Mouse (Mus musculus) forebrain, embryonic 16.5 days (tissue): ENCODE data around the gene Pald1. TPM values are rescaled to one million over a fixed set of nuclear protein-coding genes. Genes with fewer than 3 reads are reported as not detected.
A peak's percentile ranks its signal among the peaks of the same experiment; 100 is the strongest.

Source experiments
- ATAC-seq: fragments of 200-750 bp; cut with Nextera tagmentation; 2 replicates; pipeline ENCODE4 v1.8.0; 2017; ENCODE audit warnings: mild to moderate bottlenecking, moderate library complexity
- H3K27ac ChIP-seq: fragments of 300-500 bp; sonication (generic); 2 replicates; pipeline ENCODE4 v1.5.1; 2014; ENCODE audit warnings: low read length, control low read depth
- H3K27me3 ChIP-seq: fragments of 300-500 bp; sonication (generic); replicated peaks from 2 replicates; pipeline ENCODE4 v1.6.1; 2014; ENCODE audit warnings: low read length; ENCODE audit not compliant: control insufficient read depth, insufficient read depth
- H3K36me3 ChIP-seq: fragments of 300-500 bp; sonication (generic); 2 replicates; pipeline ENCODE4 v1.6.1; 2014; ENCODE audit not compliant: control insufficient read depth, insufficient read depth
- H3K4me1 ChIP-seq: fragments of 300-500 bp; sonication (generic); replicated peaks from 2 replicates; pipeline ENCODE4 v1.6.1; 2014; ENCODE audit warnings: low read length; ENCODE audit not compliant: control insufficient read depth, insufficient read depth
- H3K4me2 ChIP-seq: fragments of 300-500 bp; sonication (generic); 2 replicates; pipeline ENCODE4 v1.6.1; 2014; ENCODE audit warnings: mild to moderate bottlenecking, low read length, control low read depth
- H3K4me3 ChIP-seq: fragments of 300-500 bp; sonication (generic); replicated peaks from 2 replicates; pipeline ENCODE4 v1.5.1; 2014; ENCODE audit warnings: mild to moderate bottlenecking, low read length, control low read depth
- H3K9ac ChIP-seq: fragments of 300-500 bp; sonication (generic); replicated peaks from 2 replicates; pipeline ENCODE4 v1.6.1; 2014; ENCODE audit warnings: low read depth, low read length, control low read depth
- H3K9me3 ChIP-seq: fragments of 300-500 bp; sonication (generic); 2 replicates; pipeline ENCODE4 v1.6.1; 2016; ENCODE audit warnings: low read length; ENCODE audit not compliant: control insufficient read depth
- WGBS: fragments of 180-500 bp; shearing (Covaris S2); extraction: QIAGEN DNeasy Blood & Tissue Kit; methylation state at CpG from one replicate; pipeline ENCODE4 v1.1.7; 2014; 5-methylcytosine and 5-hydroxymethylcytosine counted together
- polyA plus RNA-seq: library from polyadenylated mRNA; unstranded; fragments of >200 nt; fragmentation: Nextera tagmentation; extraction: Ambion mirVana; gene quantifications from 2 replicates; pipeline ENCODE4 v1.2.1, GENCODE M21; 2015

Gene Pald1
- polyA plus RNA-seq, 1 experiment from 2014 or later, result 17.1 TPM

DNA sequence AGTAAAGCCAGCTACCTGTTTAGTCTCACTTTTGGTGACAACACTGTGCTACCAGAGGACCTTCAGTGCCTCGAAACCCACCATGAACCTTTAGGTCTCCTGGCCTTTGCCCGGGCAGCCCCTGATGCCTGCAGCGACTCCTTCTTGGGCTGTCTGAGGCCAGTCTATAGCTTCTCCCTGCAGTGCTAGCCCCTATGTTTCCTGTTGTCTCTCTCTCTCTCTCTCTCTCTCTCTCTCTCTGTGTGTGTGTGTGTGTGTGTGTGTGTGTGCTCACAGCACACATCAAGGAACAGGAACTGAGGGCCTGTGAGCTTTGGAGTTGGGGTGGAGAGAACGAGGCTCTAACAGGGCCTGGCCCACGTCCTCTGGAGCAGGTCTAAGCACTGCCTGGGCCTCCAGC is 46.7 kb downstream of the Pald1 start:
- Histone ChIP-seq H3K4me3 (no peak overlapping the region), H3K9ac (no peak overlapping the region), H3K4me1 (peaks cover under 1% of the 10 kb centered on the region), H3K9me3 (no peaks in the 10 kb centered on the region), H3K4me2 (no peak overlapping the region), H3K27me3 (no peaks in the 10 kb centered on the region), H3K36me3 (peaks cover 3% of the 10 kb centered on the region; the same call in 1 of the 2 replicates), H3K27ac (no peak overlapping the region)
- 78% methylated on average over 5 of the region's 5 CpGs for WGBS
- ATAC-seq, result no peak

DNA sequence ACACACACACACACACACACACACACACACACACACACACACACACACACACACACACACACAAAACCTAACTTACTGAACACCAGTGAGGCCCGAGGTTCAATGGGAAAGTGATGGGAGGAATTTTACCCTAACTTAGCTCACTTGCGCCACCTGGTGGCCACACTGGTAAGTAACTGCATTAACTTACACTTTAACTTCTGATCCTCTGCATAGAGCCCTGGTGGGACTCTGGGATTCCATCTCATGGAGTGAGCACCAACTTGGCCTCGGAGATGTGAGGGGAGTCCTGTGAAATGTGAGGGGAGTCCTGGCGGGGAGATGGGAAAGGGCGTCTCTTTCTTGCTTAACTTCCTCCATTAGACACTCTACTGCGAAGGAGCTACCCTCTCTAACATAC is 47.2 kb downstream of the Pald1 start:
- H3K9ac ChIP-seq, result no peak overlapping the region
- no peak overlapping the region for H3K27ac ChIP-seq
- no peaks in the 10 kb centered on the region for H3K9me3 ChIP-seq
- no peak overlapping the region for H3K4me2 ChIP-seq
- ATAC-seq, result peak; percentile 52
- H3K27me3 ChIP-seq, result no peaks in the 10 kb centered on the region
- H3K36me3 ChIP-seq, result peaks cover 3% of the 10 kb centered on the region; the same call in 1 of the 2 replicates
- H3K4me1 ChIP-seq, result peaks cover 5% of the 10 kb centered on the region
- no peak overlapping the region for H3K4me3 ChIP-seq
- 23% methylated on average over 6 of the region's 6 CpGs for WGBS

DNA sequence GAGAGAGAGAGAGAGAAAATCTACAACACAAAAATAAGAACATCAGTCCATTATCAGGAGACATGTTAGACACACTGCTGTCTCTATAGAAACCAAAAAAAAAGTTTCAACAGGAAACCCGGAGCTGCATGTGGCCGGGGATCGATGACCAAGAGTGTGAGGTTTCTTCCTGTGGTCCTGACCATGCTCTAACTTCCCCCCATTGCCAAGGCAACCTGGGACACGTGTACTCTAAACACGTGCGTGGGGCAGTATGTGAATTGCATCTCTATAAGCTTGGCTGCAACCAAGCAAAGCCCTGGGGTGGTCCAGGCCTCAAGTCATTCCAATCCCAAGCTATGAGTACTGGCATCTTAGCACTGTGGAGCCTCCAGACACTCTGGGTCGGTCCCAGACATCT is 48.8 kb downstream of the Pald1 start:
- ATAC-seq, result no peak
- Histone ChIP-seq H3K9me3 (no peaks in the 10 kb centered on the region), H3K36me3 (peaks cover 3% of the 10 kb centered on the region; the same call in 1 of the 2 replicates), H3K4me3 (no peak overlapping the region), H3K4me1 (peaks cover 11% of the 10 kb centered on the region), H3K27ac (no peak overlapping the region), H3K27me3 (no peaks in the 10 kb centered on the region), H3K4me2 (no peak overlapping the region), H3K9ac (no peak overlapping the region)
- 75% methylated on average over 7 of the region's 7 CpGs for WGBS

GRCm38 (mm10) chr10:61331046-61331445 is 52.3 kb downstream of the Pald1 start:
- Histone ChIP-seq H3K27me3 (no peaks in the 10 kb centered on the region), H3K36me3 (peaks cover 3% of the 10 kb centered on the region; the same call in 1 of the 2 replicates), H3K9me3 (no peaks in the 10 kb centered on the region), H3K4me1 (peaks cover 11% of the 10 kb centered on the region), H3K9ac (no peak overlapping the region), H3K27ac (peak overlapping the region; percentile 28; the same call in 1 of the 2 replicates), H3K4me3 (no peak overlapping the region), H3K4me2 (no peak overlapping the region)
- WGBS, result 50% methylated on average over 5 of the region's 5 CpGs
- peak; percentile 86 for ATAC-seq

DNA sequence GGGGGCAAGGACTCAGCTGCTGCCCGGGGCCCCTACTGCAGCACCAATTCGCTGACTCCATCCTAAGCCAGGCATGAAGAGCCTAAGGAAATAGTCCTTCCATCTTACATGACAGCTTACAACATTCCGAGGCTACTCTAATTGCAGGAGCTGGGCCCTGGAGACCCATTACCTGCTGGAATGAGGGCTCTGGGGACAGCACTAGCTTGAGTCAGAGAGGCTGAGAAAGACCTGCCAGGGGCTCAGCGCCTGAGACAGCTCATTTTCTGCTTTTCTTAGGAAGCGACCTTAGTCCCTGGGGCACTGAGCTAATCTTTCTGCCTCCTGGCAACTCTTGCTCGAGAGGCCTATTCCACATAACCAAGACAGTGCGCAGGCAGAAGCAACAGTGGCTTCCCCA is 54.4 kb downstream of the Pald1 start:
- Histone ChIP-seq H3K4me3 (no peak overlapping the region), H3K27me3 (no peaks in the 10 kb centered on the region), H3K4me1 (peaks cover 11% of the 10 kb centered on the region), H3K27ac (no peak overlapping the region), H3K4me2 (no peak overlapping the region), H3K9ac (no peak overlapping the region), H3K36me3 (peaks cover 3% of the 10 kb centered on the region; the same call in 1 of the 2 replicates), H3K9me3 (no peaks in the 10 kb centered on the region)
- no peak for ATAC-seq
- 55% methylated on average over 7 of the region's 7 CpGs for WGBS

GRCm38 (mm10) chr10:61327545-61327944 is 55.8 kb downstream of the Pald1 start:
- ATAC-seq, result no peak
- Histone ChIP-seq H3K27me3 (no peaks in the 10 kb centered on the region), H3K9me3 (no peaks in the 10 kb centered on the region), H3K4me3 (no peak overlapping the region), H3K4me1 (peaks cover 11% of the 10 kb centered on the region), H3K36me3 (no peaks in the 10 kb centered on the region), H3K9ac (no peak overlapping the region), H3K27ac (no peak overlapping the region), H3K4me2 (no peak overlapping the region)
- WGBS, result 89% methylated on average over 10 of the region's 10 CpGs

DNA sequence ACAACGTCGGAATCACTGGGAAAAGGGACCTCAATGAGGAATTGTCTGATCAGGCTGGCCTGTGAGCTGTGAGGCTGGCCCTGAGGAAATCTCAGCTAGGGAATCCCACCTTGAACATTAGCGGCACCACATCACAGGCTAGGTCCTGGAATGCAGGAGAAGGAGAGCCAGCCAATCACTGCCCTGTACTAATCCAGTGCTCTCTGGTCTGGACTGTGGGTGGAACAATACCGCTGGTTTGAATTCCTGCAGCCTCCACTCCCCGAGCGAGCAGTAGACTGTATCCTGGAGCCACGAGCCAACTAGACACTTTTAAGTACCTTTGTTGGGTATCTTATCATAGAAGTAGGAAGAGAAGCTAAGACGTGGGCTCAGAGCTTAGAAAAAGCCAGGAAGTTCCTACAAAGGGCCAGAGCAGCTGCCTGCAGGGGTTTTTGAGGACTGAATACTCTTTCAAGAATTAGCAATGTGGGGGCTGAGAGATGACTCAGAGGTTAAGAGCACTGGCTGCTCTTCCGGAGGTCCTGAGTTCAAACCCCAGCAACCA is 57.5 kb downstream of the Pald1 start:
- H3K27ac ChIP-seq, result no peak overlapping the region
- 29% methylated on average over 9 of the region's 9 CpGs for whole genome bisulfite sequencing
- H3K27me3 ChIP-seq, result no peaks in the 10 kb centered on the region
- ATAC-seq, result no peak
- H3K4me3 ChIP-seq, result no peak overlapping the region
- peaks cover 5% of the 10 kb centered on the region for H3K4me1 ChIP-seq
- H3K4me2 ChIP-seq, result no peak overlapping the region
- no peaks in the 10 kb centered on the region for H3K9me3 ChIP-seq
- no peak overlapping the region for H3K9ac ChIP-seq
- H3K36me3 ChIP-seq, result no peaks in the 10 kb centered on the region

DNA sequence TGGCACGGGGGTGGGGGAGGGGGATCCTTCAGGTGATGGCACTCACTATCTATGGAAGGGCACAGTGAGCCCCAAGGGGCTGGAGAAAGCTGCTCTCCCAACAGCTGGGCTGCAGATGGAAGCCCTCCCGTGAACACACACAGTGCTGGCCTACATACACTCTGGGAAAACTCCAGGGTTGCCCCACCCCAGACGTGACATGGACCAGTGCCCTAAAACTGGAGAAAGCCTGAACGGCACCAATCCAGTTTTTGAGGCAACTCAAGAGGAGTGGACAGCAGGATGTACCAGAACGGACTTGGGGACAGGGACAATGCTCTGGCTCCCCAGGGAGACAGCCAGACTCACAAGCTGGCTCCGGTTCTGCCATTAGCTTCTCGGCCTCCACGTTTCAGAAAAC is 58.6 kb downstream of the Pald1 start:
- Histone ChIP-seq H3K27ac (no peak overlapping the region), H3K9ac (no peak overlapping the region), H3K4me1 (no peaks in the 10 kb centered on the region), H3K4me2 (no peak overlapping the region), H3K27me3 (no peaks in the 10 kb centered on the region), H3K36me3 (no peaks in the 10 kb centered on the region), H3K4me3 (no peak overlapping the region), H3K9me3 (no peaks in the 10 kb centered on the region)
- WGBS, result 75% methylated on average over 8 of the region's 8 CpGs
- ATAC-seq, result no peak

DNA sequence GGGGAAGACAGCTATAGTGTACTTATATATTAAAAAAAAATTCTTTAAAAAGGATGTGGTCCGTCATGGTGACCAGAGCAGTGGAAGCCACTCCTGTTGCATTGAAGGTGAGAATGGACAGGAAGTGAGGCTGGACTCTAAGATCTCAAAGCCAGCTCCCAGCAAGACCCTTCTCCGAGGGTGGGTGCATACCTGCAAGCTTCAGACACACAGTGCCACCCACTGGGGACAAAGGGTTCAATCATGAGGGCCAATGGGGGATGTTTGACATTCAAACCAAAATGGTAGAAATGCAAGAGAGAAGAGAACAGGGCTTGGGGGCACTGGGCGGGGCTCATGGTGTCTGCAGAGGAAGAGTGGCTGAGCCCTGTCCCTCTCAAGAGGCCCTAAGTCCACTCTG is 64.8 kb downstream of the Pald1 start:
- 87% methylated on average over 3 of the region's 3 CpGs for WGBS
- H3K27ac ChIP-seq, result no peak overlapping the region
- ATAC-seq, result no peak
- no peak overlapping the region for H3K4me2 ChIP-seq
- H3K4me1 ChIP-seq, result no peaks in the 10 kb centered on the region
- H3K36me3 ChIP-seq, result no peaks in the 10 kb centered on the region
- no peak overlapping the region for H3K9ac ChIP-seq
- H3K9me3 ChIP-seq, result no peaks in the 10 kb centered on the region
- H3K27me3 ChIP-seq, result no peaks in the 10 kb centered on the region
- H3K4me3 ChIP-seq, result no peak overlapping the region

GRCm38 (mm10) chr10:61315324-61315880 is 67.9 kb downstream of the Pald1 start:
- Histone ChIP-seq H3K4me3 (no peak overlapping the region), H3K27me3 (no peaks in the 10 kb centered on the region), H3K9me3 (no peaks in the 10 kb centered on the region), H3K4me2 (no peak overlapping the region), H3K4me1 (no peaks in the 10 kb centered on the region), H3K27ac (no peak overlapping the region), H3K36me3 (no peaks in the 10 kb centered on the region), H3K9ac (no peak overlapping the region)
- no peak for ATAC-seq
- WGBS, result 12% methylated on average over 9 of the region's 9 CpGs
